Mouse (Mus musculus): ENCODE data around the gene Stat5b. TPM values are rescaled to one million over a fixed set of nuclear protein-coding genes. Genes with fewer than 3 reads are reported as not detected.
A peak's percentile ranks its signal among the peaks of the same experiment; 100 is the strongest.

Stat5b gene
- polyA plus RNA-seq, 1 experiment from 2014 or later = 11.4 TPM

- WGBS = under 1% methylated on average over 33 of the region's 33 CpGs
- ATAC-seq = peak; percentile 38
- Histone ChIP-seq H3K9ac (ENCODE audit: low read length) (peak overlapping the region; percentile 87), H3K27me3 (replicated peaks; ENCODE audit: control insufficient read depth, insufficient read depth, low read length) (peaks cover 5% of the 10 kb centered on the region; the same call in 1 of the 2 replicates), H3K36me3 (ENCODE audit: control insufficient read depth, insufficient read depth, low read length) (no peaks in the 10 kb centered on the region), H3K27ac (ENCODE audit: low read depth, low read length) (peak overlapping the region; percentile 65; the same call in 1 of the 2 replicates), H3K9me3 (replicated peaks; ENCODE audit: control insufficient read depth, low read length) (no peaks in the 10 kb centered on the region), H3K4me1 (ENCODE audit: control insufficient read depth, insufficient read depth, low read length) (peaks cover 8% of the 10 kb centered on the region; the same call in 1 of the 2 replicates), H3K4me3 (ENCODE audit: low read depth, low read length) (peak overlapping the region; percentile 82), H3K4me2 (ENCODE audit: low read length) (peak overlapping the region; percentile 88)
- peak; percentile 41 for DNase-seq (ENCODE audit: low spot score)
These were observed 429 bp upstream of the Stat5b start for GRCm38 (mm10) chr11:100850778-100851528.

- H3K9ac ChIP-seq (ENCODE audit: low read length) = peak overlapping the region; percentile 87
- H3K9me3 ChIP-seq (replicated peaks; ENCODE audit: control insufficient read depth, low read length) = no peaks in the 10 kb centered on the region
- H3K4me1 ChIP-seq (ENCODE audit: control insufficient read depth, insufficient read depth, low read length) = peaks cover 8% of the 10 kb centered on the region; the same call in 1 of the 2 replicates
- H3K36me3 ChIP-seq (ENCODE audit: control insufficient read depth, insufficient read depth, low read length) = no peaks in the 10 kb centered on the region
- peak overlapping the region; percentile 65; the same call in 1 of the 2 replicates for H3K27ac ChIP-seq (ENCODE audit: low read depth, low read length)
- H3K4me2 ChIP-seq (ENCODE audit: low read length) = peak overlapping the region; percentile 88
- ATAC-seq (peak; percentile 8; the same call in 1 of the 2 replicates), DNase-seq (ENCODE audit: low spot score) (no peak)
- peak overlapping the region; percentile 82 for H3K4me3 ChIP-seq (ENCODE audit: low read depth, low read length)
- peaks cover 5% of the 10 kb centered on the region; the same call in 1 of the 2 replicates for H3K27me3 ChIP-seq (replicated peaks; ENCODE audit: control insufficient read depth, insufficient read depth, low read length)
- 1% methylated on average over 13 of the region's 13 CpGs for WGBS
These were observed 977 bp downstream of the Stat5b start for GRCm38 (mm10) chr11:100849456-100850037.

GRCm38 (mm10) chr11:100848789-100849379, 1.6 kb downstream of the Stat5b start:
- WGBS = 73% methylated on average over 6 of the region's 6 CpGs
- H3K9ac ChIP-seq (ENCODE audit: low read length) = peak overlapping the region; percentile 87
- H3K27ac ChIP-seq (ENCODE audit: low read depth, low read length) = no peak overlapping the region

GRCm38 (mm10) chr11:100848080-100848479, 2.4 kb downstream of the Stat5b start:
- Histone ChIP-seq H3K4me1 (ENCODE audit: control insufficient read depth, insufficient read depth, low read length) (peaks cover 8% of the 10 kb centered on the region; the same call in 1 of the 2 replicates), H3K36me3 (ENCODE audit: control insufficient read depth, insufficient read depth, low read length) (no peaks in the 10 kb centered on the region), H3K27me3 (replicated peaks; ENCODE audit: control insufficient read depth, insufficient read depth, low read length) (no peaks in the 10 kb centered on the region), H3K27ac (ENCODE audit: low read depth, low read length) (no peak overlapping the region), H3K4me2 (ENCODE audit: low read length) (no peak overlapping the region), H3K9me3 (replicated peaks; ENCODE audit: control insufficient read depth, low read length) (no peaks in the 10 kb centered on the region), H3K9ac (ENCODE audit: low read length) (no peak overlapping the region), H3K4me3 (ENCODE audit: low read depth, low read length) (no peak overlapping the region)
- ATAC-seq (no peak), DNase-seq (ENCODE audit: low spot score) (no peak)
- 84% methylated on average over 4 of the region's 4 CpGs for WGBS

More at GRCm38 (mm10) chr11:100848789-100849379, 1.6 kb downstream of the Stat5b start:
- Histone ChIP-seq H3K4me3 (ENCODE audit: low read depth, low read length) (peak overlapping the region; percentile 82), H3K4me2 (ENCODE audit: low read length) (peak overlapping the region; percentile 88), H3K4me1 (ENCODE audit: control insufficient read depth, insufficient read depth, low read length) (peaks cover 8% of the 10 kb centered on the region; the same call in 1 of the 2 replicates), H3K27me3 (replicated peaks; ENCODE audit: control insufficient read depth, insufficient read depth, low read length) (peaks cover 5% of the 10 kb centered on the region; the same call in 1 of the 2 replicates), H3K9me3 (replicated peaks; ENCODE audit: control insufficient read depth, low read length) (no peaks in the 10 kb centered on the region), H3K36me3 (ENCODE audit: control insufficient read depth, insufficient read depth, low read length) (no peaks in the 10 kb centered on the region)
- no peak for DNase-seq (ENCODE audit: low spot score)
- ATAC-seq = no peak

- Histone ChIP-seq H3K4me1 (ENCODE audit: control insufficient read depth, insufficient read depth, low read length) (peaks cover 8% of the 10 kb centered on the region; the same call in 1 of the 2 replicates), H3K36me3 (ENCODE audit: control insufficient read depth, insufficient read depth, low read length) (no peaks in the 10 kb centered on the region), H3K9me3 (replicated peaks; ENCODE audit: control insufficient read depth, low read length) (no peaks in the 10 kb centered on the region), H3K27me3 (replicated peaks; ENCODE audit: control insufficient read depth, insufficient read depth, low read length) (no peaks in the 10 kb centered on the region), H3K9ac (ENCODE audit: low read length) (no peak overlapping the region), H3K27ac (ENCODE audit: low read depth, low read length) (no peak overlapping the region), H3K4me2 (ENCODE audit: low read length) (no peak overlapping the region), H3K4me3 (ENCODE audit: low read depth, low read length) (no peak overlapping the region)
- DNase-seq (ENCODE audit: low spot score) (no peak), ATAC-seq (no peak)
- 86% methylated on average over 4 of the region's 4 CpGs for WGBS
These were observed 3.0 kb downstream of the Stat5b start for GRCm38 (mm10) chr11:100847572-100847971.

GRCm38 (mm10) chr11:100845793-100846192, 4.7 kb downstream of the Stat5b start:
- Histone ChIP-seq H3K4me1 (ENCODE audit: control insufficient read depth, insufficient read depth, low read length) (peaks cover 8% of the 10 kb centered on the region; the same call in 1 of the 2 replicates), H3K27me3 (replicated peaks; ENCODE audit: control insufficient read depth, insufficient read depth, low read length) (no peaks in the 10 kb centered on the region), H3K36me3 (ENCODE audit: control insufficient read depth, insufficient read depth, low read length) (no peaks in the 10 kb centered on the region), H3K9me3 (replicated peaks; ENCODE audit: control insufficient read depth, low read length) (no peaks in the 10 kb centered on the region), H3K27ac (ENCODE audit: low read depth, low read length) (no peak overlapping the region), H3K4me2 (ENCODE audit: low read length) (no peak overlapping the region), H3K9ac (ENCODE audit: low read length) (no peak overlapping the region), H3K4me3 (ENCODE audit: low read depth, low read length) (no peak overlapping the region)
- DNase-seq (ENCODE audit: low spot score) = no peak
- no peak for ATAC-seq
- 90% methylated on average over 6 of the region's 6 CpGs for WGBS

GRCm38 (mm10) chr11:100844121-100844520, 6.4 kb downstream of the Stat5b start:
- Histone ChIP-seq H3K9ac (ENCODE audit: low read length) (no peak overlapping the region), H3K4me3 (ENCODE audit: low read depth, low read length) (no peak overlapping the region)
- WGBS = 92% methylated on average over 4 of the region's 4 CpGs

GRCm38 (mm10) chr11:100843070-100843669, 7.4 kb downstream of the Stat5b start:
- Histone ChIP-seq H3K27ac (ENCODE audit: low read depth, low read length) (no peak overlapping the region), H3K4me2 (ENCODE audit: low read length) (no peak overlapping the region), H3K4me3 (ENCODE audit: low read depth, low read length) (no peak overlapping the region), H3K9ac (ENCODE audit: low read length) (no peak overlapping the region), H3K36me3 (ENCODE audit: control insufficient read depth, insufficient read depth, low read length) (no peaks in the 10 kb centered on the region), H3K4me1 (ENCODE audit: control insufficient read depth, insufficient read depth, low read length) (no peaks in the 10 kb centered on the region), H3K9me3 (replicated peaks; ENCODE audit: control insufficient read depth, low read length) (no peaks in the 10 kb centered on the region), H3K27me3 (replicated peaks; ENCODE audit: control insufficient read depth, insufficient read depth, low read length) (no peaks in the 10 kb centered on the region)
- WGBS = 91% methylated on average over 8 of the region's 8 CpGs
- DNase-seq (ENCODE audit: low spot score) = no peak
- ATAC-seq = no peak

More at GRCm38 (mm10) chr11:100844121-100844520, 6.4 kb downstream of the Stat5b start:
- Histone ChIP-seq H3K4me2 (ENCODE audit: low read length) (no peak overlapping the region), H3K27me3 (replicated peaks; ENCODE audit: control insufficient read depth, insufficient read depth, low read length) (no peaks in the 10 kb centered on the region), H3K27ac (ENCODE audit: low read depth, low read length) (no peak overlapping the region), H3K9me3 (replicated peaks; ENCODE audit: control insufficient read depth, low read length) (no peaks in the 10 kb centered on the region), H3K4me1 (ENCODE audit: control insufficient read depth, insufficient read depth, low read length) (peaks cover 5% of the 10 kb centered on the region; the same call in 1 of the 2 replicates), H3K36me3 (ENCODE audit: control insufficient read depth, insufficient read depth, low read length) (no peaks in the 10 kb centered on the region)
- DNase-seq (ENCODE audit: low spot score) (no peak), ATAC-seq (no peak)
